Mouse (Mus musculus) small intestine, adult 2 months (tissue): Measurements from ENCODE around the gene Acbd5.

Experiments
- CTCF ChIP-seq: fragments of 200-500 bp; IDR thresholded peaks from 2 replicates; pipeline ENCODE4 v1.5.1; 2012; ENCODE audit warnings: low read depth, mild to moderate bottlenecking, control low read depth, inconsistent platforms, low read length, moderate library complexity, mixed read lengths; ENCODE audit not compliant: insufficient replicate concordance, insufficient read length; ENCODE audit errors: extremely low read depth
- POLR2A ChIP-seq: fragments of 200-500 bp; IDR thresholded peaks from 2 replicates; pipeline ENCODE4 v1.6.1; 2012; ENCODE audit warnings: low read depth, mild to moderate bottlenecking, control low read depth, inconsistent platforms, low read length, moderate library complexity

GRCm38 (mm10) chr2:23023023-23023422, 44.9 kb upstream of the Acbd5 start:
- TF ChIP-seq CTCF (no peak), POLR2A (no peak)
